In genomic region chr9:77502548-77503438, GRCm38 (mm10) we compare ENCODE assay signal across 9 mouse cellular contexts. TPM values are rescaled to one million over a fixed set of nuclear protein-coding genes. Genes with fewer than 3 reads are reported as not detected.
DNase-seq lines count a peak whose midpoint lies in the region; ATAC-seq lines count a peak whose summit lies in the region.
"Had no signal": no experiment of that assay in that cellular context is flagged by ENCODE, and none has a peak within 500 bp of the region (broad histone marks: within the 10 kb centered on the region; RNA-seq: fewer than 3 reads in every experiment).

No protein-coding gene starts in this region.

- peak; percentile 56 for DNase-seq in kidney, adult 18-20 months
- peak; percentile 61 for DNase-seq in adrenal gland, postnatal 14 days
- peak; percentile 41 for DNase-seq in forebrain, embryonic 10.5 days (ENCODE audit: extremely low spot score, low spot score)
- peak; percentile 94 for DNase-seq in retina, postnatal 1 day
- no peak for DNase-seq in urinary bladder, postnatal 10 days (ENCODE audit: low spot score)
- no peak for DNase-seq in frontal cortex, postnatal 14 days (ENCODE audit: low spot score in 2 of 2)

- no peak overlapping the region for H3K4me3 ChIP-seq in kidney, embryonic 14.5 days (ENCODE audit: low read length)
- H3K4me3 ChIP-seq in forebrain, embryonic 10.5 days = peak overlapping the region; percentile 38
- no peak overlapping the region for H3K4me3 ChIP-seq in hindbrain, embryonic 15.5 days
- H3K4me3 ChIP-seq: myocyte had no signal

- H3K9me3 ChIP-seq in kidney, embryonic 14.5 days (ENCODE audit: control insufficient read depth, low read length) = no peaks in the 10 kb centered on the region
- H3K9me3 ChIP-seq in forebrain, embryonic 10.5 days = no peaks in the 10 kb centered on the region
- H3K9me3 ChIP-seq in hindbrain, embryonic 15.5 days = no peaks in the 10 kb centered on the region

- H3K27me3 ChIP-seq in kidney, embryonic 14.5 days (ENCODE audit: control insufficient read depth, insufficient read depth, low read length) = no peaks in the 10 kb centered on the region
- H3K27me3 ChIP-seq in forebrain, embryonic 10.5 days (ENCODE audit: poor library complexity, severe bottlenecking) = peaks cover 10% of the 10 kb centered on the region; the same call in 1 of the 2 replicates
- no peaks in the 10 kb centered on the region for H3K27me3 ChIP-seq in hindbrain, embryonic 15.5 days

- ATAC-seq in kidney, embryonic 14.5 days (ENCODE audit: low FRiP score, low TSS enrichment) = no peak
- peak; percentile 82 for ATAC-seq in hindbrain, embryonic 15.5 days (ENCODE audit: low FRiP score, low read depth)

- H3K4me1 ChIP-seq in kidney, embryonic 14.5 days (ENCODE audit: control insufficient read depth, insufficient read depth, low read length) = peaks cover 8% of the 10 kb centered on the region
- peaks cover 69% of the 10 kb centered on the region for H3K4me1 ChIP-seq in forebrain, embryonic 10.5 days
- H3K4me1 ChIP-seq in hindbrain, embryonic 15.5 days (replicated peaks) = peaks cover 21% of the 10 kb centered on the region

- H3K27ac ChIP-seq in kidney, embryonic 14.5 days (ENCODE audit: low read depth, low read length) = no peak overlapping the region
- peak overlapping the region; percentile 78 for H3K27ac ChIP-seq in forebrain, embryonic 10.5 days
- peak overlapping the region; percentile 36; the same call in 1 of the 2 replicates for H3K27ac ChIP-seq in hindbrain, embryonic 15.5 days (replicated peaks)

- H3K9ac ChIP-seq in kidney, embryonic 14.5 days (ENCODE audit: low read depth, low read length) = no peak overlapping the region
- no peak overlapping the region for H3K9ac ChIP-seq in hindbrain, embryonic 15.5 days

- 65% methylated on average over 14 of the region's 14 CpGs for WGBS in kidney, embryonic 14.5 days
- whole genome bisulfite sequencing in forebrain, embryonic 10.5 days = 31% methylated on average over 14 of the region's 14 CpGs
- WGBS in hindbrain, embryonic 15.5 days = 14% methylated on average over 14 of the region's 14 CpGs

- H3K36me3 ChIP-seq in kidney, embryonic 14.5 days (ENCODE audit: control insufficient read depth, insufficient read depth, low read length) = no peaks in the 10 kb centered on the region
- no peaks in the 10 kb centered on the region for H3K36me3 ChIP-seq in forebrain, embryonic 10.5 days (replicated peaks)
- H3K36me3 ChIP-seq in hindbrain, embryonic 15.5 days = no peaks in the 10 kb centered on the region

- H3K4me2 ChIP-seq in kidney, embryonic 14.5 days (replicated peaks; ENCODE audit: low read depth, low read length) = no peak overlapping the region
- peak overlapping the region; percentile 33 for H3K4me2 ChIP-seq in hindbrain, embryonic 15.5 days

RNA-seq across cellular contexts. Expression of gene Lrrc1, which starts 41.9 kb away (rescaled TPM):
- 13.5 and 18.6 TPM in 2 replicates for polyA plus RNA-seq in kidney, embryonic 14.5 days (2014; fragmentation: Nextera tagmentation; extraction: Ambion mirVana)
- 11.3 and 16.6 TPM in 2 replicates for total RNA-seq in adrenal gland, postnatal 14 days (2021)
- polyA plus RNA-seq in forebrain, embryonic 10.5 days (2016; fragmentation: Nextera tagmentation; extraction: Ambion mirVana) = 14.4 and 15.9 TPM in 2 replicates
- 4.3 and 5.9 TPM in 2 replicates for polyA plus RNA-seq in hindbrain, embryonic 15.5 days (2015; fragmentation: Nextera tagmentation; extraction: Ambion mirVana)

Comparison
In these comparisons a context has a peak if more than half of its experiments do, and no peak if none do; other contexts are left out.
1. DNase-seq: peak in kidney, adult 18-20 months (single experiment), adrenal gland, postnatal 14 days (single experiment), forebrain, embryonic 10.5 days (single experiment) and retina, postnatal 1 day (single experiment); none in urinary bladder, postnatal 10 days (single experiment) and frontal cortex, postnatal 14 days (0 of 2).